Mouse (Mus musculus): Measurements from ENCODE around the gene Hnrnpll. TPM values are rescaled to one million over a fixed set of nuclear protein-coding genes. Genes with fewer than 3 reads are reported as not detected.

The Hnrnpll gene
- total and polyA plus RNA-seq, 3 experiments: 7.5 to 23.7 (median 19.9) TPM

GRCm38 (mm10) chr17:80084424-80084823, 22.3 kb upstream of the Hnrnpll start:
- DNase-seq: peak in 1 of 2 experiments; percentile 5
- Histone ChIP-seq H3K27ac (no peak overlapping the region), H3K27me3 (ENCODE audit: control insufficient read depth, insufficient read depth, low read length) (no peaks in the 10 kb centered on the region), H3K4me1 (ENCODE audit: control insufficient read depth, insufficient read depth, low read length) (peaks cover 2% of the 10 kb centered on the region; the same call in 1 of the 2 replicates), H3K9ac (ENCODE audit: low read depth, low read length) (no peak overlapping the region), H3K79me2 (replicated peaks; ENCODE audit: control insufficient read depth, insufficient read depth, low read length) (no peaks in the 10 kb centered on the region), H3K4me3 (no peak overlapping the region), H3K36me3 (ENCODE audit: control insufficient read depth, insufficient read depth, low read length) (no peaks in the 10 kb centered on the region)
- 14% methylated on average over 9 of the region's 9 CpGs for WGBS
- TF ChIP-seq POLR2A (IDR thresholded peaks at IDR 0.05; ENCODE audit: insufficient read depth, low read depth, low read length): no peak
- no peak for TF ChIP-seq CTCF (IDR thresholded peaks at IDR 0.05)
- no peak for TF ChIP-seq EP300 (IDR thresholded peaks at IDR 0.05; ENCODE audit: insufficient read depth, low read depth, low read length)
- intact Hi-C loops (cut with DNase I): no loop called here

- Histone ChIP-seq H3K79me2 (replicated peaks; ENCODE audit: control insufficient read depth, insufficient read depth, low read length) (no peaks in the 10 kb centered on the region), H3K4me3 (no peak overlapping the region), H3K36me3 (ENCODE audit: control insufficient read depth, insufficient read depth, low read length) (no peaks in the 10 kb centered on the region), H3K27me3 (ENCODE audit: control insufficient read depth, insufficient read depth, low read length) (no peaks in the 10 kb centered on the region), H3K4me1 (ENCODE audit: control insufficient read depth, insufficient read depth, low read length) (peaks cover 2% of the 10 kb centered on the region; the same call in 1 of the 2 replicates), H3K27ac (no peak overlapping the region), H3K9ac (ENCODE audit: low read depth, low read length) (no peak overlapping the region)
- intact Hi-C loops (cut with DNase I): no loop called here
- no peak for DNase-seq
- WGBS: 72% methylated on average over 6 of the region's 6 CpGs
- TF ChIP-seq POLR2A (IDR thresholded peaks at IDR 0.05; ENCODE audit: insufficient read depth, low read depth, low read length) (no peak), CTCF (IDR thresholded peaks at IDR 0.05) (no peak), EP300 (IDR thresholded peaks at IDR 0.05; ENCODE audit: insufficient read depth, low read depth, low read length) (no peak)
Measured at GRCm38 (mm10) chr17:80083223-80083622, 21.1 kb upstream of the Hnrnpll start.

- 79% methylated on average over 4 of the region's 4 CpGs for WGBS
- no peaks in the 10 kb centered on the region for H3K27me3 ChIP-seq (ENCODE audit: control insufficient read depth, insufficient read depth, low read length)
- DNase-seq: no peak
- intact Hi-C loops (cut with DNase I): no loop called here
- no peaks in the 10 kb centered on the region for H3K36me3 ChIP-seq (ENCODE audit: control insufficient read depth, insufficient read depth, low read length)
- no peak overlapping the region for H3K9ac ChIP-seq (ENCODE audit: low read depth, low read length)
- H3K4me1 ChIP-seq (ENCODE audit: control insufficient read depth, insufficient read depth, low read length): no peaks in the 10 kb centered on the region
- no peak for TF ChIP-seq CTCF (IDR thresholded peaks at IDR 0.05)
- TF ChIP-seq EP300 (IDR thresholded peaks at IDR 0.05; ENCODE audit: insufficient read depth, low read depth, low read length): no peak
- no peak for TF ChIP-seq POLR2A (IDR thresholded peaks at IDR 0.05; ENCODE audit: insufficient read depth, low read depth, low read length)
- no peak overlapping the region for H3K4me3 ChIP-seq
- H3K27ac ChIP-seq: no peak overlapping the region
- H3K79me2 ChIP-seq (replicated peaks; ENCODE audit: control insufficient read depth, insufficient read depth, low read length): no peaks in the 10 kb centered on the region
Measured at GRCm38 (mm10) chr17:80078726-80079125, 16.6 kb upstream of the Hnrnpll start.

GRCm38 (mm10) chr17:80067257-80067656, 5.1 kb upstream of the Hnrnpll start:
- Histone ChIP-seq H3K4me3 (no peak overlapping the region), H3K36me3 (ENCODE audit: control insufficient read depth, insufficient read depth, low read length) (no peaks in the 10 kb centered on the region), H3K9ac (ENCODE audit: low read depth, low read length) (no peak overlapping the region), H3K27ac (no peak overlapping the region), H3K27me3 (ENCODE audit: control insufficient read depth, insufficient read depth, low read length) (no peaks in the 10 kb centered on the region), H3K79me2 (replicated peaks; ENCODE audit: control insufficient read depth, insufficient read depth, low read length) (no peaks in the 10 kb centered on the region), H3K4me1 (ENCODE audit: control insufficient read depth, insufficient read depth, low read length) (no peaks in the 10 kb centered on the region)
- intact Hi-C loops (cut with DNase I): no loop called here
- TF ChIP-seq POLR2A (IDR thresholded peaks at IDR 0.05; ENCODE audit: insufficient read depth, low read depth, low read length) (no peak), CTCF (IDR thresholded peaks at IDR 0.05) (no peak), EP300 (IDR thresholded peaks at IDR 0.05; ENCODE audit: insufficient read depth, low read depth, low read length) (no peak)
- DNase-seq: no peak
- WGBS: 77% methylated on average over 5 of the region's 6 CpGs

- H3K27ac ChIP-seq: no peak overlapping the region
- no peak overlapping the region for H3K4me3 ChIP-seq
- H3K36me3 ChIP-seq (ENCODE audit: control insufficient read depth, insufficient read depth, low read length): peaks cover 6% of the 10 kb centered on the region
- H3K9ac ChIP-seq (ENCODE audit: low read depth, low read length): no peak overlapping the region
- no peak for TF ChIP-seq CTCF (IDR thresholded peaks at IDR 0.05)
- no peak for TF ChIP-seq EP300 (IDR thresholded peaks at IDR 0.05; ENCODE audit: insufficient read depth, low read depth, low read length)
- no peak for TF ChIP-seq POLR2A (IDR thresholded peaks at IDR 0.05; ENCODE audit: insufficient read depth, low read depth, low read length)
- 86% methylated on average over 8 of the region's 8 CpGs for WGBS
- no peak for DNase-seq
- no peaks in the 10 kb centered on the region for H3K79me2 ChIP-seq (replicated peaks; ENCODE audit: control insufficient read depth, insufficient read depth, low read length)
- peaks cover 1% of the 10 kb centered on the region; the same call in 1 of the 2 replicates for H3K4me1 ChIP-seq (ENCODE audit: control insufficient read depth, insufficient read depth, low read length)
- no peaks in the 10 kb centered on the region for H3K27me3 ChIP-seq (ENCODE audit: control insufficient read depth, insufficient read depth, low read length)
- intact Hi-C loops (cut with DNase I): loop anchor here (5.0 kb wide), 2 partner anchors 143 to 167 kb away; partner anchors contain the start of genes Atl2, Srsf7 and Ttc39d
Measured at GRCm38 (mm10) chr17:80063840-80064495, 1.8 kb upstream of the Hnrnpll start.

- intact Hi-C loops (cut with DNase I): loop anchor here (5.0 kb wide), 2 partner anchors 144 to 166 kb away; partner anchors contain the start of genes Atl2, Srsf7 and Ttc39d
- Histone ChIP-seq H3K27me3 (ENCODE audit: control insufficient read depth, insufficient read depth, low read length) (no peaks in the 10 kb centered on the region), H3K9ac (ENCODE audit: low read depth, low read length) (no peak overlapping the region), H3K4me3 (no peak overlapping the region), H3K27ac (no peak overlapping the region), H3K79me2 (replicated peaks; ENCODE audit: control insufficient read depth, insufficient read depth, low read length) (0 out of 2 replicates have a peak, but pooled peaks cover 1% of the 10 kb centered on the region), H3K36me3 (ENCODE audit: control insufficient read depth, insufficient read depth, low read length) (peaks cover 6% of the 10 kb centered on the region), H3K4me1 (ENCODE audit: control insufficient read depth, insufficient read depth, low read length) (peaks cover 3% of the 10 kb centered on the region)
- WGBS: 71% methylated on average over 10 of the region's 10 CpGs
- TF ChIP-seq EP300 (IDR thresholded peaks at IDR 0.05; ENCODE audit: insufficient read depth, low read depth, low read length) (no peak), CTCF (IDR thresholded peaks at IDR 0.05) (no peak), POLR2A (IDR thresholded peaks at IDR 0.05; ENCODE audit: insufficient read depth, low read depth, low read length) (no peak)
- DNase-seq: no peak
Measured at GRCm38 (mm10) chr17:80063386-80063785, 1.3 kb upstream of the Hnrnpll start.
